Mouse (Mus musculus) embryonic facial prominence, embryonic 15.5 days (tissue): ENCODE results near the gene Il17re. TPM values are rescaled to one million over a fixed set of nuclear protein-coding genes. Genes with fewer than 3 reads are reported as not detected.

Experiments
- ATAC-seq: fragments of 200-750 bp; cut with Nextera tagmentation; 2 replicates; pipeline ENCODE4 v1.8.0; 2017; ENCODE audit warnings: low read depth, moderate TSS enrichment; ENCODE audit not compliant: insufficient number of reproducible peaks, low FRiP score, low TSS enrichment
- H3K27ac ChIP-seq: fragments of 300-500 bp; sonication (generic); replicated peaks from 2 replicates; pipeline ENCODE4 v1.5.1; 2015; ENCODE audit warnings: mild to moderate bottlenecking, inconsistent platforms
- H3K27me3 ChIP-seq: fragments of 300-500 bp; sonication (generic); 2 replicates; pipeline ENCODE4 v1.6.1; 2015; ENCODE audit warnings: inconsistent platforms
- H3K36me3 ChIP-seq: fragments of 300-500 bp; sonication (generic); 2 replicates; pipeline ENCODE4 v1.6.1; 2015; ENCODE audit warnings: mild to moderate bottlenecking, inconsistent platforms
- H3K4me1 ChIP-seq: fragments of 300-500 bp; sonication (generic); 2 replicates; pipeline ENCODE4 v1.6.1; 2015; ENCODE audit warnings: inconsistent platforms
- H3K4me2 ChIP-seq: fragments of 300-500 bp; sonication (generic); replicated peaks from 2 replicates; pipeline ENCODE4 v1.6.1; 2015; ENCODE audit warnings: mild to moderate bottlenecking, inconsistent platforms
- H3K4me3 ChIP-seq: fragments of 300-500 bp; sonication (generic); replicated peaks from 2 replicates; pipeline ENCODE4 v1.5.1; 2015; ENCODE audit warnings: mild to moderate bottlenecking, inconsistent platforms
- H3K9ac ChIP-seq: fragments of 300-500 bp; sonication (generic); 2 replicates; pipeline ENCODE4 v1.6.1; 2015; ENCODE audit warnings: inconsistent platforms
- H3K9me3 ChIP-seq: fragments of 300-500 bp; sonication (generic); replicated peaks from 2 replicates; pipeline ENCODE4 v1.6.1; 2016; ENCODE audit warnings: inconsistent platforms
- WGBS: fragments of 180-500 bp; shearing (Covaris S2); methylation state at CpG from one replicate; pipeline ENCODE4 v1.1.7; 2015; 5-methylcytosine and 5-hydroxymethylcytosine counted together
- polyA plus RNA-seq: library from polyadenylated mRNA; unstranded; fragments of >200 nt; fragmentation: Nextera tagmentation; extraction: Ambion mirVana; gene quantifications from 2 replicates; pipeline ENCODE4 v1.2.1, GENCODE M21; 2015

The Il17re gene
- polyA plus RNA-seq, 1 experiment from 2014 or later, result 11.7 TPM

- peak within 1 kb of the TSS; percentile 53 for H3K4me2 ChIP-seq
- H3K27me3 ChIP-seq, result peaks cover 11% of the 10 kb centered on the region; the same call in 1 of the 2 replicates
- ATAC-seq, result 0 out of 2 replicates have a peak, but pooled peaks have one; percentile 11
- 17% methylated on average over 12 of the region's 12 CpGs for WGBS
- H3K4me3 ChIP-seq, result peak within 1 kb of the TSS; percentile 34
- H3K9me3 ChIP-seq, result no peaks in the 10 kb centered on the region
- H3K9ac ChIP-seq, result peak within 1 kb of the TSS; percentile 31; the same call in 1 of the 2 replicates
- peaks cover 33% of the 10 kb centered on the region for H3K4me1 ChIP-seq
- H3K27ac ChIP-seq, result peak within 1 kb of the TSS; percentile 81
- H3K36me3 ChIP-seq, result no peaks in the 10 kb centered on the region
Measured at GRCm38 (mm10) chr6:113471297-113471936, 13.1 kb downstream of the Il17re start, which contains the start of gene Il17rc. TSS of gene Il17rc (plus strand) at chr6:113471427.

GRCm38 (mm10) chr6:113472061-113472460 lies 13.8 kb downstream of the Il17re start:
- Histone ChIP-seq H3K27me3 (peaks cover 11% of the 10 kb centered on the region; the same call in 1 of the 2 replicates), H3K27ac (peak overlapping the region; percentile 81), H3K9ac (no peak overlapping the region; the same call in 1 of the 2 replicates), H3K4me3 (peak overlapping the region; percentile 34), H3K36me3 (no peaks in the 10 kb centered on the region), H3K4me1 (peaks cover 33% of the 10 kb centered on the region), H3K9me3 (no peaks in the 10 kb centered on the region), H3K4me2 (peak overlapping the region; percentile 53)
- WGBS, result 71% methylated on average over 10 of the region's 10 CpGs
- no peak for ATAC-seq

- Histone ChIP-seq H3K4me2 (no peak overlapping the region), H3K27ac (no peak overlapping the region), H3K9me3 (no peaks in the 10 kb centered on the region), H3K4me1 (peaks cover 33% of the 10 kb centered on the region), H3K27me3 (peaks cover 11% of the 10 kb centered on the region; the same call in 1 of the 2 replicates), H3K4me3 (no peak overlapping the region), H3K9ac (no peak overlapping the region), H3K36me3 (no peaks in the 10 kb centered on the region)
- no peak for ATAC-seq
- WGBS, result 78% methylated on average over 2 of the region's 2 CpGs
Measured at GRCm38 (mm10) chr6:113473246-113473645, 15.0 kb downstream of the Il17re start.

GRCm38 (mm10) chr6:113473715-113474114 lies 15.4 kb downstream of the Il17re start:
- WGBS, result 75% methylated on average over 6 of the region's 6 CpGs
- Histone ChIP-seq H3K4me3 (no peak overlapping the region), H3K36me3 (no peaks in the 10 kb centered on the region), H3K4me2 (no peak overlapping the region), H3K27ac (no peak overlapping the region), H3K4me1 (peaks cover 30% of the 10 kb centered on the region), H3K9me3 (no peaks in the 10 kb centered on the region), H3K9ac (no peak overlapping the region), H3K27me3 (peaks cover 13% of the 10 kb centered on the region; the same call in 1 of the 2 replicates)
- no peak for ATAC-seq

- Histone ChIP-seq H3K27me3 (peaks cover 26% of the 10 kb centered on the region), H3K4me1 (peaks cover 13% of the 10 kb centered on the region), H3K4me3 (no peak overlapping the region), H3K36me3 (no peaks in the 10 kb centered on the region), H3K9me3 (no peaks in the 10 kb centered on the region), H3K27ac (no peak overlapping the region), H3K4me2 (no peak overlapping the region), H3K9ac (no peak overlapping the region)
- no peak for ATAC-seq
- 43% methylated on average over 7 of the region's 7 CpGs for WGBS
Measured at GRCm38 (mm10) chr6:113477353-113477752, 19.1 kb downstream of the Il17re start.

GRCm38 (mm10) chr6:113478906-113479305 lies 20.6 kb downstream of the Il17re start:
- H3K27ac ChIP-seq, result no peak overlapping the region
- H3K36me3 ChIP-seq, result no peaks in the 10 kb centered on the region
- no peak overlapping the region for H3K4me3 ChIP-seq
- H3K9ac ChIP-seq, result no peak overlapping the region
- WGBS, result 75% methylated on average over 10 of the region's 10 CpGs
- peaks cover 34% of the 10 kb centered on the region for H3K27me3 ChIP-seq
- ATAC-seq, result no peak
- no peak overlapping the region for H3K4me2 ChIP-seq
- H3K4me1 ChIP-seq, result peaks cover 26% of the 10 kb centered on the region
- no peaks in the 10 kb centered on the region for H3K9me3 ChIP-seq

- Histone ChIP-seq H3K4me2 (no peak overlapping the region), H3K27ac (no peak overlapping the region; the same call in 1 of the 2 replicates), H3K9me3 (no peaks in the 10 kb centered on the region), H3K4me1 (peaks cover 28% of the 10 kb centered on the region), H3K27me3 (peaks cover 34% of the 10 kb centered on the region), H3K4me3 (no peak overlapping the region), H3K9ac (no peak overlapping the region), H3K36me3 (no peaks in the 10 kb centered on the region)
- WGBS, result 48% methylated on average over 18 of the region's 18 CpGs
- no peak for ATAC-seq
Measured at GRCm38 (mm10) chr6:113480555-113481373, 22.5 kb downstream of the Il17re start.

- no peak overlapping the region for H3K9ac ChIP-seq
- H3K4me2 ChIP-seq, result peak overlapping the region; percentile 75
- peaks cover 34% of the 10 kb centered on the region for H3K27me3 ChIP-seq
- no peaks in the 10 kb centered on the region for H3K9me3 ChIP-seq
- H3K4me1 ChIP-seq, result peaks cover 37% of the 10 kb centered on the region
- ATAC-seq, result peak; percentile 4; the same call in 1 of the 2 replicates
- peak overlapping the region; percentile 47 for H3K4me3 ChIP-seq
- H3K36me3 ChIP-seq, result no peaks in the 10 kb centered on the region
- 4% methylated on average over 65 of the region's 65 CpGs for WGBS
- peak overlapping the region; percentile 60 for H3K27ac ChIP-seq
Measured at GRCm38 (mm10) chr6:113482477-113483099, 24.3 kb downstream of the Il17re start.

GRCm38 (mm10) chr6:113483100-113483615 lies 24.9 kb downstream of the Il17re start, which contains the start of gene Creld1:
TSS of gene Creld1 (plus strand) at chr6:113483297.
- Histone ChIP-seq H3K36me3 (no peaks in the 10 kb centered on the region), H3K4me3 (peak within 1 kb of the TSS; percentile 47), H3K27ac (peak within 1 kb of the TSS; percentile 66), H3K9me3 (no peaks in the 10 kb centered on the region), H3K27me3 (peaks cover 34% of the 10 kb centered on the region), H3K9ac (peak within 1 kb of the TSS; percentile 3; the same call in 1 of the 2 replicates), H3K4me2 (peak within 1 kb of the TSS; percentile 75), H3K4me1 (peaks cover 42% of the 10 kb centered on the region)
- WGBS, result 1% methylated on average over 26 of the region's 26 CpGs
- ATAC-seq, result peak; percentile 90

GRCm38 (mm10) chr6:113483729-113484128 lies 25.4 kb downstream of the Il17re start:
- H3K27ac ChIP-seq, result peak overlapping the region; percentile 66; the same call in 1 of the 2 replicates
- peak overlapping the region; percentile 75 for H3K4me2 ChIP-seq
- ATAC-seq, result 0 out of 2 replicates have a peak, but pooled peaks have one; percentile 21
- peaks cover 42% of the 10 kb centered on the region for H3K4me1 ChIP-seq
- no peaks in the 10 kb centered on the region for H3K9me3 ChIP-seq
- peak overlapping the region; percentile 47 for H3K4me3 ChIP-seq
- no peaks in the 10 kb centered on the region for H3K36me3 ChIP-seq
- WGBS, result 11% methylated on average over 10 of the region's 10 CpGs
- peaks cover 32% of the 10 kb centered on the region for H3K27me3 ChIP-seq
- H3K9ac ChIP-seq, result peak overlapping the region; percentile 3; the same call in 1 of the 2 replicates
